ENCODE assay signal across 8 mouse cellular contexts in genomic region chr19:44741764-44742127, GRCm38 (mm10). TPM values are rescaled to one million over a fixed set of nuclear protein-coding genes. Genes with fewer than 3 reads are reported as not detected.
A peak's percentile ranks its signal among the peaks of the same experiment; 100 is the strongest.
DNase-seq lines count a peak whose midpoint lies in the region; ATAC-seq and TF ChIP-seq lines count a peak whose summit lies in the region.
"Had no signal": no experiment of that assay in that cellular context is flagged by ENCODE, and none has a peak within 500 bp of the region (broad histone marks: within the 10 kb centered on the region; RNA-seq: fewer than 3 reads in every experiment).

No protein-coding gene starts in this region.

- WGBS in lung, embryonic 14.5 days, result 3% methylated on average over 13 of the region's 13 CpGs
- under 1% methylated on average over 13 of the region's 13 CpGs for WGBS in forebrain, embryonic 13.5 days
- 0% methylated on average over 13 of the region's 13 CpGs for WGBS in limb, embryonic 14.5 days
- WGBS in stomach, embryonic 14.5 days, result 0% methylated on average over 13 of the region's 13 CpGs

- H3K27ac ChIP-seq in lung, embryonic 14.5 days (ENCODE audit: low read depth), result no peak overlapping the region
- no peak overlapping the region for H3K27ac ChIP-seq in forebrain, embryonic 13.5 days
- no peak overlapping the region for H3K27ac ChIP-seq in limb, embryonic 14.5 days (replicated peaks; ENCODE audit: low read depth, low read length)
- no peak overlapping the region for H3K27ac ChIP-seq in stomach, embryonic 14.5 days (ENCODE audit: low read length)

- no peak for TF ChIP-seq POLR2A in limb, embryonic 14.5 days (IDR thresholded peaks at IDR 0.05; ENCODE audit: borderline replicate concordance, extremely low read depth, insufficient read depth, insufficient read length)

- no peaks in the 10 kb centered on the region for H3K36me3 ChIP-seq in lung, embryonic 14.5 days (ENCODE audit: insufficient read depth)
- H3K36me3 ChIP-seq in forebrain, embryonic 13.5 days (ENCODE audit: poor library complexity, severe bottlenecking), result no peaks in the 10 kb centered on the region
- no peaks in the 10 kb centered on the region for H3K36me3 ChIP-seq in limb, embryonic 14.5 days (ENCODE audit: control insufficient read depth, insufficient read depth, low read length)
- H3K36me3 ChIP-seq in stomach, embryonic 14.5 days (ENCODE audit: control insufficient read depth, insufficient read depth, low read length), result no peaks in the 10 kb centered on the region

- intact Hi-C loops in left cerebral cortex, postnatal 4 days (cut with DNase I), result loop anchor here (10.0 kb wide), 1 partner anchor 413 kb away; the partner anchor contains the start of gene Tlx1

- peak overlapping the region; percentile 28; the same call in 1 of the 2 replicates for H3K9ac ChIP-seq in lung, embryonic 14.5 days
- no peak overlapping the region for H3K9ac ChIP-seq in forebrain, embryonic 13.5 days
- H3K9ac ChIP-seq in limb, embryonic 14.5 days (ENCODE audit: low read depth, low read length, severe bottlenecking), result no peak overlapping the region
- no peak overlapping the region for H3K9ac ChIP-seq in stomach, embryonic 14.5 days (replicated peaks; ENCODE audit: low read depth, low read length)

- H3K4me3 ChIP-seq in lung, embryonic 14.5 days (ENCODE audit: low read depth, low read length), result peak overlapping the region; percentile 30
- peak overlapping the region; percentile 14; the same call in 1 of the 2 replicates for H3K4me3 ChIP-seq in forebrain, embryonic 13.5 days
- peak overlapping the region; percentile 24 for H3K4me3 ChIP-seq in limb, embryonic 14.5 days (replicated peaks; ENCODE audit: low read length)
- H3K4me3 ChIP-seq in stomach, embryonic 14.5 days (ENCODE audit: low read depth, low read length), result peak overlapping the region; percentile 10; the same call in 1 of the 2 replicates

- ATAC-seq in lung, embryonic 14.5 days (ENCODE audit: insufficient read depth), result no peak
- no peak for ATAC-seq in forebrain, embryonic 13.5 days
- ATAC-seq in limb, embryonic 14.5 days (ENCODE audit: low FRiP score, low read depth), result no peak
- no peak for ATAC-seq in stomach, embryonic 14.5 days (ENCODE audit: insufficient number of reproducible peaks, insufficient read depth, low FRiP score, low read depth)

- DNase-seq in lung, embryonic 14.5 days, result no peak
- no peak for DNase-seq in lung, adult 18-20 months
- no peak for DNase-seq in limb, embryonic 14.5 days (ENCODE audit: low spot score)
- no peak for DNase-seq in left cerebral cortex, postnatal 4 days
- DNase-seq in adrenal gland, adult 18-20 months (ENCODE audit: low spot score in 2 of 2), result no peak
- DNase-seq: lung, adult 2 months had no signal

- no peaks in the 10 kb centered on the region for H3K9me3 ChIP-seq in lung, embryonic 14.5 days (ENCODE audit: low read depth, low read length)
- H3K9me3 ChIP-seq in forebrain, embryonic 13.5 days (replicated peaks), result peaks cover 5% of the 10 kb centered on the region; the same call in 1 of the 2 replicates
- no peaks in the 10 kb centered on the region for H3K9me3 ChIP-seq in limb, embryonic 14.5 days (ENCODE audit: control insufficient read depth, low read length)
- H3K9me3 ChIP-seq in stomach, embryonic 14.5 days (ENCODE audit: control insufficient read depth, low read depth, low read length), result no peaks in the 10 kb centered on the region

- 0 out of 2 replicates have a peak, but pooled peaks cover 3% of the 10 kb centered on the region for H3K4me1 ChIP-seq in lung, embryonic 14.5 days (ENCODE audit: insufficient read depth)
- peaks cover 20% of the 10 kb centered on the region for H3K4me1 ChIP-seq in forebrain, embryonic 13.5 days
- H3K4me1 ChIP-seq in limb, embryonic 14.5 days (ENCODE audit: control insufficient read depth, insufficient read depth, low read length), result peaks cover 9% of the 10 kb centered on the region; the same call in 1 of the 2 replicates
- H3K4me1 ChIP-seq in stomach, embryonic 14.5 days (ENCODE audit: control insufficient read depth, insufficient read depth, low read length), result peaks cover 2% of the 10 kb centered on the region; the same call in 1 of the 2 replicates

- H3K27me3 ChIP-seq in lung, embryonic 14.5 days (ENCODE audit: insufficient read depth, low read length), result peaks cover 85% of the 10 kb centered on the region
- peaks cover 100% of the 10 kb centered on the region for H3K27me3 ChIP-seq in forebrain, embryonic 13.5 days
- peaks cover 96% of the 10 kb centered on the region for H3K27me3 ChIP-seq in limb, embryonic 14.5 days (ENCODE audit: control insufficient read depth, insufficient read depth, low read length)
- peaks cover 83% of the 10 kb centered on the region for H3K27me3 ChIP-seq in stomach, embryonic 14.5 days (ENCODE audit: control insufficient read depth, insufficient read depth, low read length)

- H3K4me2 ChIP-seq in lung, embryonic 14.5 days, result peak overlapping the region; percentile 62
- peak overlapping the region; percentile 36 for H3K4me2 ChIP-seq in forebrain, embryonic 13.5 days
- peak overlapping the region; percentile 35 for H3K4me2 ChIP-seq in limb, embryonic 14.5 days (replicated peaks; ENCODE audit: low read depth, low read length, severe bottlenecking)
- peak overlapping the region; percentile 32 for H3K4me2 ChIP-seq in stomach, embryonic 14.5 days (replicated peaks; ENCODE audit: low read depth, low read length)

- no peak for TF ChIP-seq CTCF in lung, embryonic 14.5 days (IDR thresholded peaks at IDR 0.05; ENCODE audit: low read depth)

RNA-seq across cellular contexts. Expression of gene Pax2, which starts 14.1 kb away (rescaled TPM):
- 0.07 TPM in 1 of 2 replicates, not detected in the other for polyA plus RNA-seq in lung, embryonic 14.5 days (2014; fragmentation: Nextera tagmentation; extraction: Ambion mirVana)
- 0.05 TPM in 1 of 2 replicates, not detected in the other for polyA plus RNA-seq in forebrain, embryonic 13.5 days (2015; fragmentation: Nextera tagmentation; extraction: Ambion mirVana)
- 0.05 and 0.10 TPM in 2 replicates for polyA plus RNA-seq in limb, embryonic 14.5 days (2012; rRNA removed)
- polyA plus RNA-seq in limb, embryonic 14.5 days (2014; fragmentation: Nextera tagmentation; extraction: Ambion mirVana), result not detected in 2 replicates
- polyA plus RNA-seq in stomach, embryonic 14.5 days (2014; fragmentation: Nextera tagmentation; extraction: Ambion mirVana), result not detected in 2 replicates
- under 1 TPM; 0.26 to 0.36 TPM for total RNA-seq in left cerebral cortex, postnatal 4 days (2021)
- not detected for total RNA-seq in adrenal gland, adult 18-20 months (2021)
- polyA plus RNA-seq: lung, adult 2 months had no signal
